In the genomic region with DNA sequence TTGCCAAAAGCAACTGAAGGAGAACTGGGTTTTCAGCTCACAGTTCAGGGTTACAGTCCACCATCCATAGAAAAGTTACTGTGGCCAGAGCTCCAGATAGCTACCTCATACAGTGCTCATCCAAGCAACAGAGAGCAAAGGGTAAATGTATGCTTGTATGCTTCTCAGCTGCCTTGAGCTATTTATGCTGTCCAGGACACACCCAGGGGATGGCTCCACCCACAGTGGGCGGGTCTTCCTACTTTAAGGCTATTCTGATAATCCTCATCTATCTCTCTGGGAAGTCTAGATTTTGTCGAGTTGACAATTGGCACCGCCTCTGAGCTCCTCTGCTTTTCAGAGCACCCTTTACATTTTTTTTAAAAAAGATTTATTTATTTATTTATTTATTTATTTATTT, we compare ENCODE assay signal across 19 mouse cellular contexts. TPM values are rescaled to one million over a fixed set of nuclear protein-coding genes. Genes with fewer than 3 reads are reported as not detected.
DNase-seq lines count a peak whose midpoint lies in the region; ATAC-seq and TF ChIP-seq lines count a peak whose summit lies in the region.
"Had no signal": no experiment of that assay in that cellular context is flagged by ENCODE, and none has a peak within 500 bp of the region (broad histone marks: within the 10 kb centered on the region; RNA-seq: fewer than 3 reads in every experiment).

No protein-coding gene starts in this region.

- no peak overlapping the region for H3K4me2 ChIP-seq in lung, postnatal 0 days (replicated peaks; ENCODE audit: low read depth, low read length)
- no peak overlapping the region for H3K4me2 ChIP-seq in midbrain, embryonic 15.5 days
- H3K4me2 ChIP-seq: lung, embryonic 15.5 days had no signal

- no peak for TF ChIP-seq EP300 in lung, postnatal 0 days (IDR thresholded peaks at IDR 0.05)

- peak; percentile 37 for DNase-seq in adrenal gland, postnatal 10 days
- DNase-seq in adrenal gland, postnatal 25 days = no peak
- DNase-seq in lung, postnatal 0 days (ENCODE audit: low spot score) = peak; percentile 47
- DNase-seq in lung, adult 18-20 months = no peak
- DNase-seq in liver = peak; percentile 87
- DNase-seq in thymus, postnatal 25 days = no peak
- DNase-seq: adrenal gland, adult 8-10 months; cerebellum, adult 2 months; right cerebral cortex, postnatal 25 days had no signal

- TF ChIP-seq CTCF in lung, postnatal 0 days (IDR thresholded peaks at IDR 0.05) = no peak

- H3K4me3 ChIP-seq in lung, postnatal 0 days (ENCODE audit: low read depth, low read length) = no peak overlapping the region
- H3K4me3 ChIP-seq in midbrain, embryonic 15.5 days = no peak overlapping the region
- H3K4me3 ChIP-seq: heart, embryonic 10.5 days; left cerebral cortex, adult 2 months; lung, embryonic 15.5 days had no signal

- 0 out of 2 replicates have a peak overlapping the region, but pooled peaks have one; percentile 32 for H3K27ac ChIP-seq in lung, postnatal 0 days (ENCODE audit: low read length)
- H3K27ac ChIP-seq in midbrain, embryonic 15.5 days = no peak overlapping the region
- H3K27ac ChIP-seq: heart, embryonic 10.5 days; left cerebral cortex, adult 2 months; lung, embryonic 15.5 days had no signal

- 61% methylated on average over 3 of the region's 3 CpGs for WGBS in lung, postnatal 0 days
- 65% methylated on average over 3 of the region's 3 CpGs for WGBS in midbrain, embryonic 15.5 days

- H3K9ac ChIP-seq in lung, postnatal 0 days (replicated peaks; ENCODE audit: low read depth) = no peak overlapping the region
- no peak overlapping the region for H3K9ac ChIP-seq in midbrain, embryonic 15.5 days
- H3K9ac ChIP-seq: lung, embryonic 15.5 days had no signal

- ATAC-seq in lung, postnatal 0 days = no peak
- peak; percentile 83 for ATAC-seq in megakaryocyte progenitor cell, adult 5-6 weeks (replicated peaks; ENCODE audit: poor library complexity)
- no peak for ATAC-seq in midbrain, embryonic 15.5 days (replicated peaks)
- ATAC-seq: midbrain, embryonic 16.5 days had no signal

- H3K27me3 ChIP-seq in lung, postnatal 0 days (replicated peaks; ENCODE audit: insufficient read depth, low read length) = no peaks in the 10 kb centered on the region
- no peaks in the 10 kb centered on the region for H3K27me3 ChIP-seq in midbrain, embryonic 15.5 days (replicated peaks)
- H3K27me3 ChIP-seq: lung, embryonic 15.5 days had no signal

- no peaks in the 10 kb centered on the region for H3K9me3 ChIP-seq in lung, postnatal 0 days (ENCODE audit: low read length)
- no peaks in the 10 kb centered on the region for H3K9me3 ChIP-seq in midbrain, embryonic 15.5 days
- H3K9me3 ChIP-seq: heart, embryonic 10.5 days; lung, embryonic 15.5 days had no signal

- H3K36me3 ChIP-seq in lung, postnatal 0 days (ENCODE audit: insufficient read depth, low read length) = no peaks in the 10 kb centered on the region
- H3K36me3 ChIP-seq in midbrain, embryonic 15.5 days (replicated peaks) = no peaks in the 10 kb centered on the region
- H3K36me3 ChIP-seq: heart, embryonic 10.5 days; lung, embryonic 15.5 days had no signal

- peaks cover 16% of the 10 kb centered on the region; the same call in 1 of the 2 replicates for H3K4me1 ChIP-seq in lung, postnatal 0 days (ENCODE audit: insufficient read depth, low read depth, low read length)
- peaks cover 9% of the 10 kb centered on the region; the same call in 1 of the 2 replicates for H3K4me1 ChIP-seq in midbrain, embryonic 15.5 days

RNA-seq across cellular contexts. Expression of a gene that starts 9.6 kb away (rescaled TPM):
- total RNA-seq in adrenal gland, postnatal 10 days (2021) = 1 to 10 TPM; 3.0 to 5.1 TPM
- 0.57 and 1.5 TPM in 2 replicates for total RNA-seq in adrenal gland, postnatal 25 days (2021)
- 38.6 and 56.3 TPM in 2 replicates for polyA plus RNA-seq in lung, postnatal 0 days (2015; fragmentation: Nextera tagmentation; extraction: Ambion mirVana)
- total RNA-seq in megakaryocyte progenitor cell, adult 5-6 weeks (2015) = 7.6 and 15.5 TPM in 2 replicates
- total RNA-seq in megakaryocyte progenitor cell, adult 5-6 weeks (2017) = 6.7 and 26.1 TPM in 2 replicates
- 5.3 and 7.3 TPM in 2 replicates for polyA plus RNA-seq in midbrain, embryonic 15.5 days (2015; fragmentation: Nextera tagmentation; extraction: Ambion mirVana)

RNA-seq across cellular contexts. Expression of a gene that starts 27.1 kb away (rescaled TPM):
- total RNA-seq in adrenal gland, postnatal 10 days (2021) = 10 to 100 TPM; 68.0 to 80.1 TPM
- total RNA-seq in adrenal gland, postnatal 25 days (2021) = 112 TPM in 2 replicates
- 89.5 and 97.7 TPM in 2 replicates for polyA plus RNA-seq in lung, postnatal 0 days (2015; fragmentation: Nextera tagmentation; extraction: Ambion mirVana)
- 46.9 and 49.3 TPM in 2 replicates for total RNA-seq in megakaryocyte progenitor cell, adult 5-6 weeks (2015)
- total RNA-seq in megakaryocyte progenitor cell, adult 5-6 weeks (2017) = 27.9 and 33.0 TPM in 2 replicates
- 199 and 200 TPM in 2 replicates for polyA plus RNA-seq in midbrain, embryonic 15.5 days (2015; fragmentation: Nextera tagmentation; extraction: Ambion mirVana)

RNA-seq across cellular contexts. Expression of a gene that starts 55.1 kb away (rescaled TPM):
- total RNA-seq in adrenal gland, postnatal 10 days (2021) = not detected
- total RNA-seq in adrenal gland, postnatal 25 days (2021) = not detected in 2 replicates
- 0.05 and 0.06 TPM in 2 replicates for polyA plus RNA-seq in lung, postnatal 0 days (2015; fragmentation: Nextera tagmentation; extraction: Ambion mirVana)
- total RNA-seq in megakaryocyte progenitor cell, adult 5-6 weeks (2015) = not detected in 2 replicates
- total RNA-seq in megakaryocyte progenitor cell, adult 5-6 weeks (2017) = 0.07 TPM in 1 of 2 replicates, not detected in the other
- polyA plus RNA-seq in midbrain, embryonic 15.5 days (2015; fragmentation: Nextera tagmentation; extraction: Ambion mirVana) = not detected in 2 replicates
- total RNA-seq: gastrocnemius, adult 18-20 months had no signal
- polyA plus RNA-seq: forebrain, embryonic 11.5 days; lung, embryonic 15.5 days; neural tube, embryonic 14.5 days; stomach, embryonic 14.5 days had no signal

Comparison
In these comparisons a context has a peak if more than half of its experiments do, and no peak if none do; other contexts are left out.
1. DNase-seq: peak in adrenal gland, postnatal 10 days (single experiment), lung, postnatal 0 days (single experiment) and liver (single experiment); none in adrenal gland, postnatal 25 days (single experiment), lung, adult 18-20 months (0 of 2) and thymus, postnatal 25 days (single experiment).